Mouse (Mus musculus) fibroblast of lung, adult 2 months (primary cell): Measurements from ENCODE around the gene Kmo.

Source experiments
- DNase-seq: peaks from one replicate; pipeline ENCODE4 v3.0.0-alpha.2; 2011; ENCODE audit warnings: low read depth

Kmo gene

GRCm38 (mm10) chr1:175693429-175693960 lies 73.3 kb downstream of the Kmo start:
- DNase-seq: no peak

- no peak for DNase-seq
These were observed 78.1 kb downstream of the Kmo start, which contains the start of gene Wdr64 for GRCm38 (mm10) chr1:175698293-175698692. TSS of gene Wdr64 (plus strand) at chr1:175698593.

- DNase-seq: no peak
These were observed 79.2 kb downstream of the Kmo start for GRCm38 (mm10) chr1:175699375-175699774.

DNA sequence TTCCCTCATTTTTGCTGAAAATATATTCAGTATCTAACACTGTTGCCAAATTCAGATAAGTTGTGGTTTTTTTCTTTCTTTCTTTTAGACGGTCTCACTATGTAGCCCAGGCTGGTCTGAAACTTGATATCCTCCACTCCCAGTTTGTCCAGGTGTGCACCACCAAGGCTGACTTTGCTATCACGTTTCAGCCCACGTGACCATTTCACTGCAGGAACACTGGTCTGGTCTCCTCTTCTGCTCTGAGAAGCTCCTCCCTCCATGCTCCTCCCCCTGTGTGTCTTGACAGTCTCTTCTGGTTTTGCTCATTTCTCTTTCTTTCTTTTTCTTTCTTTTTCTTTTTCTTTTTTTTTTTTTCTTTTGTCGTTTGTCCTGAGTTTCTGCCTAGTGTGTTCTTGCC lies 79.6 kb downstream of the Kmo start:
- DNase-seq: no peak

DNA sequence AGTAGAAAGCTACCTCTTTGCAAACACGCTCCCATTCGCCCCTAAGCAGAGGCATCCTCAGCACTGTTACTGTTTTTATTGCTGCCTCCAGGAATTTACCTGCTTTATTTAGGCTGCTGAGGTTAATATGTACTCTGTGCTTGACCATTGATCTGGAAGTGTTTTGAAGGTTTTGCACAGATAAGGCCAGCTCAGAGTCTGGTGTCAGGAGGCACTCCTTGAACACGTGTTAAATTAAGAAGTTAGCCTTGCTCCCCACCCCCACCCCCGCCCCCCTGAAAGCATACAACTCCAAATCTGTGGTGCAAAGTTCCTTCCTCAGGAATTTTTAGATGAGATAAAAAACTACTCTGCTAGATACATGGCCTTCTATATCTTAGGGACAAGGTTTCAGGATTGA lies 81.0 kb downstream of the Kmo start:
- DNase-seq: no peak

DNA sequence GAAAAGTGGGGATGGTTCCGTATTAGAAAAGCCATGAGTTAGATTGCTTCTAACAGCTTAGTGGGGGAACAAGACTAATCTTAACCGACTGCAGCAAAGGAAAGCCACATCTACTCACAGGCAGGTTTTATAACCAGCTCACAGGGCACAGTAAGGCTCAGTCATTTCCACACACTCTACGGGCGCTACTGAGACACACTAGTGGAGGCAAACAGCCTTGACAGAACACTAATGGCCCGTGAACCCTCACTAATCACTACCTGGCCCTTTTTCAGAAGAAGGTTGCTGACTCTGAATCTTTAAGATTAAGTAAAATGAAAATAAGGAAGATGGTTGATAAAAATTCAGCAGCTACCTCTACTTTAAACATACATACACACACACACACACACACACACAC lies 87.4 kb downstream of the Kmo start:
- no peak for DNase-seq

DNA sequence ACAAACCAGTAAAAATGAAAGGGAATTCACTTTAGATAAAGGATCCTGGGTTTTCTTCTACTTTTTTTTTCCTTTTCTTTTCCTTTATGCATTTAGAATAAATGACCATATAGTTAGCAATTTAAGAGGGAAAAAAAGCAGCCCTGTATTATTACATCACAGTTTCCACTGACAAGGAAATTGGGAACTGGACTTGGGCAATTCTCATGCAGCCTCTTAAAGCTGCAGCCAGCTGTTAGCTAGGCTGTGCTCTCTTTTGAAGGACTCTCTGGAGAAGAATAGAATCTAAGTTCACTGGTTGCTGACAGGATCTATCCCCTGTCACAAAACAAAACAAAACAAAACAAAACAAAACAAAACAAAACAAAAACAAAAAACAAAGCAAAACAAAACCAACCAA lies 87.8 kb downstream of the Kmo start:
- no peak for DNase-seq
